Mouse (Mus musculus) lung, embryonic 15.5 days (tissue): ENCODE measurements around the gene Spic. TPM values are rescaled to one million over a fixed set of nuclear protein-coding genes. Genes with fewer than 3 reads are reported as not detected.

Source experiments
- ATAC-seq: fragments of 200-750 bp; cut with Nextera tagmentation; 2 replicates; pipeline ENCODE4 v1.8.0; 2017; ENCODE audit warnings: moderate number of reproducible peaks, borderline replicate concordance; ENCODE audit not compliant: low FRiP score, low TSS enrichment; ENCODE audit errors: extremely low read depth
- H3K27ac ChIP-seq: fragments of 300-500 bp; sonication (generic); 2 replicates; pipeline ENCODE4 v1.5.1; 2015; ENCODE audit warnings: moderate library complexity, mild to moderate bottlenecking, inconsistent platforms
- H3K27me3 ChIP-seq: fragments of 300-500 bp; sonication (generic); 2 replicates; pipeline ENCODE4 v1.6.1; 2015; ENCODE audit warnings: inconsistent platforms
- H3K36me3 ChIP-seq: fragments of 300-500 bp; sonication (generic); 2 replicates; pipeline ENCODE4 v1.6.1; 2015; ENCODE audit warnings: inconsistent platforms
- H3K4me1 ChIP-seq: fragments of 300-500 bp; sonication (generic); 2 replicates; pipeline ENCODE4 v1.6.1; 2015; ENCODE audit warnings: inconsistent platforms
- H3K4me2 ChIP-seq: fragments of 300-500 bp; sonication (generic); 2 replicates; pipeline ENCODE4 v1.6.1; 2015; ENCODE audit warnings: inconsistent platforms, mild to moderate bottlenecking, moderate library complexity
- H3K4me3 ChIP-seq: fragments of 300-500 bp; sonication (generic); 2 replicates; pipeline ENCODE4 v1.5.1; 2015; ENCODE audit warnings: mild to moderate bottlenecking, inconsistent platforms
- H3K9ac ChIP-seq: fragments of 300-500 bp; sonication (generic); 2 replicates; pipeline ENCODE4 v1.6.1; 2015; ENCODE audit warnings: inconsistent platforms
- H3K9me3 ChIP-seq: fragments of 300-500 bp; sonication (generic); 2 replicates; pipeline ENCODE4 v1.6.1; 2016; ENCODE audit warnings: inconsistent platforms
- WGBS: fragments of 180-500 bp; shearing (Covaris S2); methylation state at CpG from one replicate; pipeline ENCODE4 v1.1.7; 2015; 5-methylcytosine and 5-hydroxymethylcytosine counted together
- polyA plus RNA-seq: library from polyadenylated mRNA; unstranded; fragments of >200 nt; fragmentation: Nextera tagmentation; extraction: Ambion mirVana; gene quantifications from 2 replicates; pipeline ENCODE4 v1.2.1, GENCODE M21; 2015

The Spic gene
- 0.18 and 0.81 TPM in 2 replicates for polyA plus RNA-seq

DNA sequence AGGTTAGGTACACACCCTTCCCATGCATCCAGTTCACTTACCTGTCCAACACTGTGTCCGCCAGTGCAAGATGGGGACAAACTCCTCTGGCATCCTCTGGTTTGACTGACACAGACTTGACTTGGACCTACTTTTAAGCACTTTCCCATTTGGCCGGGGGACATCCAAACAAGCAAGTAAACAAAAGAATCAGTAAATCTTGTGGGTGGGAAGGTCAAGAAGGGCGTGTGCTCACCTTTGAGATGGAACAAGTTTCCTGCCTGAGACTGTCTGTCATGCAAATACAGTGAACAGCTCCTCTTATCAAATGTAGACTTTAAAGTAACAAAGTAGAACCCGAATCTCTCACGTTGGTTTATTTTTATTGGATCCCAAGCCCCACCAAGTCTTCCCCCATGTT is at the start of gene Spic:
TSS of gene Spic (minus strand) at position 91 of the 400 bp plus-strand sequence.
- no peak for ATAC-seq

DNA sequence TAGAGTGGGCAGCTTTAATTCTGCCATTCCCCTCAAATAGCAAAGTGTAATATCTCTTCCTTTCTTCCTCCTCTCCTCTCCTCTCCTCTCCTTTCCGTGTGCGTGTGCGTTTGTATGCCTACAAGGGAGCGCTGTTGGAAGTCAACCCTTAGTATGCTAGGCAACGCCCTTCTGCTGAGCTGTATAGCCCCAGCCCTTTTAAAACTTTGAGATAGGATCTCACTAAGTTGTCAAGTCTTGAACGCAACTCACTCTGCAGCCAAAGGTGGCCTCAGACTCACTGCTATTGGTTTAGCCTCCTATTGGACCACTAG is 47.5 kb upstream of the Spic start:
- Histone ChIP-seq H3K9ac (peak overlapping the region; percentile 98), H3K4me1 (peaks cover 15% of the 10 kb centered on the region), H3K36me3 (peaks cover 15% of the 10 kb centered on the region), H3K4me3 (peak overlapping the region; percentile 99), H3K4me2 (peak overlapping the region; percentile 78), H3K9me3 (no peaks in the 10 kb centered on the region), H3K27me3 (no peaks in the 10 kb centered on the region), H3K27ac (no peak overlapping the region)
- 8% methylated on average over 6 of the region's 6 CpGs for WGBS
- no peak for ATAC-seq

More for the DNA sequence above, at the start of gene Spic:
- no peaks in the 10 kb centered on the region for H3K27me3 ChIP-seq
- H3K9ac ChIP-seq: no peak within 1 kb of the TSS
- H3K27ac ChIP-seq: no peak within 1 kb of the TSS
- H3K9me3 ChIP-seq: no peaks in the 10 kb centered on the region
- no peaks in the 10 kb centered on the region for H3K4me1 ChIP-seq
- no peak within 1 kb of the TSS for H3K4me3 ChIP-seq
- no peak within 1 kb of the TSS for H3K4me2 ChIP-seq
- 56% methylated on average over 5 of the region's 5 CpGs for WGBS
- no peaks in the 10 kb centered on the region for H3K36me3 ChIP-seq

DNA sequence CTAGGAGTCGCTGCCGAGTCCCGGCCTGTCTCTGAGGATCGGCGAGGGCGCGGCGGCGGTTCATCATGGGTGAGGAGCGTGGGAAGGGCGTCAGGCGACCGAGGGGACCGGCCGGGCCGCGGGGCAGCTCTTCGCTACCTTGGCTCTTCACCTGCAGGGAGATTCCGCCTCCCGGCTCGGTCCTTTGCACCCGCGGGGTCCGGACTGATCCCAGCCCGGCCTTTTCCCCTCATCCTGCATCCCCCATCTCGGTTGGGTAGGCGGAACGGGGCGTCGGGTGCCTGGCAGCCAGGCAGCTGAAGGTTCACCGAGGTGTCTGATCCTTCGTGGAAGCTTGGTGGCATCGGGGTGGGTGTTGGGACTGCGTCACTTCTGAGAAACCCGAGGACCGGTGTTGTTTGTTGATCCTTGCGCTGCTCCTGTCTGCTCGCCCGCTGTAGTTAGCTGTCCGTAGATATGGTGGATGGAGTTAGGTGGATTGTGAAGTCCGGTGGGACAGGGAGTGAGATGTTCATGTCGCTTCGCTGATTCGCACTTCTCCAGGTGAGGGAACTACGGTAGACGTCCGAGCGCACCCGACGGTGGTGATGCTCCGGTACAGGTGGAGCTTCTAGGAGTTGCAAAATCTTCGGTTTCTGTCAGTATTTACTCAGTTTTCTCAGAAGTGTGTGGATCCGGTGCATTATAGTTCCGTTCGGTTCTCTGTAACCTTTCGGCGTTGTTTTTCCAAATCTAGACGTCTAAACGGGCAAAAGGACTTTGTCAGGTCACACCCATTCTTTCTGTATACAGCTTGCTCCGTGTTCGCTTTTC is 46.9 kb upstream of the Spic start:
- peak; percentile 36 for ATAC-seq
- WGBS: under 1% methylated on average over 61 of the region's 61 CpGs
- Histone ChIP-seq H3K27ac (peak overlapping the region; percentile 80), H3K27me3 (no peaks in the 10 kb centered on the region), H3K9ac (peak overlapping the region; percentile 98), H3K4me1 (peaks cover 15% of the 10 kb centered on the region), H3K36me3 (peaks cover 9% of the 10 kb centered on the region), H3K9me3 (no peaks in the 10 kb centered on the region), H3K4me3 (peak overlapping the region; percentile 99), H3K4me2 (peak overlapping the region; percentile 78)

DNA sequence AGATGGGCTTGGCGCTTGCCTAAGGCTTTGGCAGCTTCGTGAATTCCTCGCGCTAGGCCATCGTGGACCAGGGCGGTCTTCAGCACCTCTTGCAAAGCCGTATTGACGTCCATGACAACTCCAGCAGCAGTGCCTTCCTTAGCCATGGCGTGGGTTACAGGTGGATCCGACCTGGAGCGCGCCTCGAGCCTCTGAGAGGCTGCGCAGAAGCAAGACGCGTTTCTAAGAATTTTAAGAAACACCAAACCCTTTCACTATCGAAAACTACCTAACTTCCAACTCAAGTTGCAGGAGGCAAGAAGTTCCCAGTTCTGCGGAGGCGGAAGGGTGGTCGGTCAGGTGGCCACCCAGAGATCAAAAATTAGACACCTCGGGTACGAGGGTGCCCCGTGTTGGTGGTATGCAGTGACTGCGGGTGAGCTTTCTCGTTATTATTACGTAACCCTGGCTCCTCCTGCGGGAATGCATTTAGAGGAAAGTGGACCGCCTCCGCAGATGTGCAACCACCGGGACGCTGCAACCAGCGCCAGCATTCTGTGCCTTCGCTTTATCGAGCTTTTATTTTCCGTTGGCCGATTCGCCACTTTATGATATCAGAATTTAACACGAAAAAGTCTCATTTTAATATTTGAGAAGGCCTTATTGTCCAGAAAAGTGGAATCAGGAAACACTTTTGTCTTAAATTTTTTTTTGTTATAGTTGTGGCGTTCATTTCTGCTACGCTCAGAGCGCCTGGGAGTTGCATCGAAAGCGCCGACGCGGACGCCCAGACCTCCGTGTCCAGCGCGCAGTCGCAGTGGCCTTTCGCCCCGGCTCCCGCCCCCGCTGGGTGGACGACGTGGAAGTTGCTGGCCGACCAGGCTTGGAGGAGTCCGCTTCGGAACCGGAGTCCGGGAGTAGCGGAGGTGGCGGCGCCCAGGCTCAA is 46.0 kb upstream of the Spic start, which contains the start of gene Arl1:
TSS of gene Arl1 (plus strand) at position 288 of the 925 bp plus-strand sequence.
- H3K9ac ChIP-seq: peak within 1 kb of the TSS; percentile 98
- H3K9me3 ChIP-seq: no peaks in the 10 kb centered on the region
- WGBS: under 1% methylated on average over 65 of the region's 65 CpGs
- peaks cover 15% of the 10 kb centered on the region for H3K4me1 ChIP-seq
- H3K27ac ChIP-seq: peak within 1 kb of the TSS; percentile 80
- peak within 1 kb of the TSS; percentile 78 for H3K4me2 ChIP-seq
- peak; percentile 96 for ATAC-seq
- 0 out of 2 replicates have a peak, but pooled peaks cover 3% of the 10 kb centered on the region for H3K36me3 ChIP-seq
- H3K27me3 ChIP-seq: no peaks in the 10 kb centered on the region
- H3K4me3 ChIP-seq: peak within 1 kb of the TSS; percentile 99

DNA sequence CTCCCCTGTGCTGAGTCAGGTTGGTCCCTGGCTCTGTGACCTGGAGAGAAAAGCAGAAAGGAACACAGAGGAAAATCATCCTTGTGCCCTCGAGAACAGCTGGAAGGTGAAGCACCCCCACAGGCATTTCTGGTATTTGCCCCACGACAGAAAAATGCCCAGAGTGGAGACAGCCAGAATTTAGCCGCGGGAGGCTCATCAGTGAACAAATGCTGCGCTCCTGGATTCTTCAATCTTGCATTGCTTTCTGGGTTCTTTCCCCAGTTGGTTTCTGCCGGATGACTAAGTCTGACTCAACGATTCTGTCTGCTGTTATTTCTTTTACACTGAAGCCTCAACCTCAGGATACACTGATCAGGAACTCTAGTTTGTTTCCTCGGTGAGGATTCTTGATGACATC is 43.4 kb upstream of the Spic start:
- ATAC-seq: no peak
- H3K9me3 ChIP-seq: no peaks in the 10 kb centered on the region
- H3K9ac ChIP-seq: no peak overlapping the region
- H3K27me3 ChIP-seq: no peaks in the 10 kb centered on the region
- H3K27ac ChIP-seq: no peak overlapping the region
- peaks cover 13% of the 10 kb centered on the region for H3K4me1 ChIP-seq
- H3K36me3 ChIP-seq: no peaks in the 10 kb centered on the region
- WGBS: 69% methylated on average over 8 of the region's 8 CpGs
- no peak overlapping the region for H3K4me2 ChIP-seq
- no peak overlapping the region for H3K4me3 ChIP-seq

DNA sequence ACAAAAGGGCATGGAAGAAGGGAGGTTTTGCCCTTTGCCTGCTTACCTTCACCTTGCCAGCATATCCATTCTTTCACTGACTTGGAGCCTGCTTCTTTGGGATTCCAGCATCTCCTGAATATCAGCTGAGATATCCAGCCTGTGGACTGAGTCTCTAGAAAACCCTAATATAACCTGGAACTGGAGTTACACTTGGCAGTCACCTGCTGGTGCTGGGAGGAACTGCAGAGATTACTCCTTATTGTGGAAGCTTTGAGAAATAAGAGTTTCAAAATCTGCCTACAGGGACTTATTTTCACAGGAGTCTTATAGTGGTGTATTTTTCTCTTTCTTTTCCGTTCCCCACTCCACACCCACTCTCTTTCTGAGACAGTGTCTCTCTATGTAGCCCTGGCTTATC is 42.3 kb upstream of the Spic start:
- H3K4me2 ChIP-seq: no peak overlapping the region
- no peaks in the 10 kb centered on the region for H3K27me3 ChIP-seq
- H3K9ac ChIP-seq: no peak overlapping the region
- H3K36me3 ChIP-seq: no peaks in the 10 kb centered on the region
- 44% methylated on average over 1 of the region's 1 CpGs for WGBS
- H3K9me3 ChIP-seq: no peaks in the 10 kb centered on the region
- ATAC-seq: no peak
- H3K4me1 ChIP-seq: peaks cover 5% of the 10 kb centered on the region
- H3K4me3 ChIP-seq: no peak overlapping the region
- no peak overlapping the region for H3K27ac ChIP-seq

DNA sequence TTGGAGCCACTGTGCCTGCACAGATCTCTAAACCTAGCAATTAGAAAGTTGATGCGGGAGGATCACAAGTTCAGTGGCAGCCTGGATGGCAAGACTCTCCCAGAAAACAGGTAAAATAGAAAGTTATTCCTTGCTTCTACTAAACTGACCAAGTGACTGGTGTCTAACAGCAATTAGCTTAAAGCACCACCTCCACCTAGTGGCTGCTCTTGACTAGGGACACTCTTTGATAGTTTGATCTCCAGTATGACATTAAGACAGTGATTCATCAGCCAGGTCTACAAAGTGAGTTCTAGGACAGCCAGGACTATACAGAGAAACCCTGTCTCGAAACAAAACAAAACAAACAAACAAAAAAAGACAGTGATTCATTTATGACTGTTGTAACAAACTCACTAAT is 40.5 kb upstream of the Spic start:
- no peaks in the 10 kb centered on the region for H3K36me3 ChIP-seq
- H3K9ac ChIP-seq: no peak overlapping the region
- H3K27ac ChIP-seq: no peak overlapping the region
- no peak overlapping the region for H3K4me2 ChIP-seq
- no peaks in the 10 kb centered on the region for H3K9me3 ChIP-seq
- peaks cover 3% of the 10 kb centered on the region for H3K4me1 ChIP-seq
- H3K27me3 ChIP-seq: no peaks in the 10 kb centered on the region
- H3K4me3 ChIP-seq: no peak overlapping the region
- ATAC-seq: no peak
- 44% methylated on average over 2 of the region's 2 CpGs for WGBS

DNA sequence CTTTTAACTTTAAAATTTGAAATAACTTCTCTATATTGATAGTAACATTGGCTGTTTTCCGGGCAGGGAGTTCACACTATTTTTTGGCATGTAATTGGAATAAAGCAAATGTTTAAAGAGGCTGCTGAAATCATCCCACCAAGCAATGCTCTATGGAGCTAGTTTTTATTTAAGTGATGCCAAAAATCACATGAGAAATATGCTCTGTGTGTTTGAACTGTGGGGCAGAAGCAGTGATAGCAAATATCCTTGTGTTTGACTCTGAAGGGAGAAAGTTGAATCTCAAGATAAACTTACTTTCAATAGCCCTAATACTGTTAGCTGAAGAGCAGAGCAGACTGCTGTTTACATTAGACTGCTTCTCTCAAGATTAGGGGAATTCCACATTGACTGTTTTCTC is 34.8 kb upstream of the Spic start:
- Histone ChIP-seq H3K9me3 (no peaks in the 10 kb centered on the region), H3K4me3 (no peak overlapping the region), H3K4me2 (no peak overlapping the region), H3K4me1 (0 out of 2 replicates have a peak, but pooled peaks cover 3% of the 10 kb centered on the region), H3K9ac (no peak overlapping the region), H3K27ac (no peak overlapping the region), H3K27me3 (no peaks in the 10 kb centered on the region), H3K36me3 (no peaks in the 10 kb centered on the region)
- WGBS: 15% methylated on average over 1 of the region's 1 CpGs
- no peak for ATAC-seq

DNA sequence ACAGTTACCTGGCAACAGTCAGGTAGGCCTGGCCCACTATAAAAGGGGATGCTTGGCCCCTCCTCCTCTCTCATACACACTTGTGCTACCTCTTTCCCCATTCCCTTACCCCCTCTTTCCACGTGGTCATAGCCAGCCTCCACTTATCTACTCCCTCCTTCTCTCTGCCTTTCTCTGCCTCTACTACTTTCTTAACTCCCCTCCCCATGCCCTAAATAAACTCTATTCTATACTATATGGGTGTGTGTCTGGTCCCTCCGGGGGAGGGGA is 32.9 kb upstream of the Spic start:
- Histone ChIP-seq H3K4me2 (no peak overlapping the region), H3K27me3 (no peaks in the 10 kb centered on the region), H3K36me3 (no peaks in the 10 kb centered on the region), H3K9me3 (no peaks in the 10 kb centered on the region), H3K27ac (no peak overlapping the region), H3K9ac (no peak overlapping the region), H3K4me3 (no peak overlapping the region), H3K4me1 (0 out of 2 replicates have a peak, but pooled peaks cover 3% of the 10 kb centered on the region)
- 43% methylated on average over 2 of the region's 2 CpGs for WGBS
- ATAC-seq: 0 out of 2 replicates have a peak, but pooled peaks have one; percentile 50

DNA sequence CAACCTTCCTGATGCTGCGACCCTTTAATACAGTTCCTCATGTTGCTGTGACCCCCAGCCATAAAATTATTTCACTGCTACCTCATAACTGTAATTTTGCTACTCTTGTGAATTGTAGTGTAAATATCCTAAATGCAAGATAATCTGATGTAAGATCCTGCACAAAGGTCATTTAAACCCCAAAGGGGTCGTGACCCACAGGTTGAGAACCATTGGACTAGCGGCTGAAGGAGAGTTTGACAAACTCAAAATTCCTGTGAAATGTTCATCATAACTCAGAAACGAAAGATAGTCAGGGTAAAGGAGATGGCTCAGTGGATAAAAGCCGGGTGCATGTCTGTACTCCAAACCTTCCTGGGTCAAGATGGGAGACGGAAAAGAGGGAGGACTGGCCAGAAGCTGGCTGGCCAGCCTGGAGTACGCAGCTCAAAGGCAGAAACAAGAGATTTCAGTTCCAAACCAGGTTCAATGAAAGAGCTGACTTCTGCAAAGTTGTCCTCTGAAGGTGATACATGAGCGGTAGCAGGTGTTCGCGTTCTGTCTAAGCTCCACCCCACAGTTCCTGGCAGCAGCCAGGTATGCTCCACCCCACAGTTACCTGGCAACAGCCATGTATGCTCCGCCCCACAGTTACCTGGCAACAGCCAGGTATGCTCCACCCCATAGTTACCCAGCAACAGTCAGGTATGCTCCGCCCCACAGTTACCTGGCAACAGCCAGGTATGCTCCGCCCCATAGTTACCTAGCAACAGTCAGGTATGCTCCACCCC is 32.4 kb upstream of the Spic start:
- H3K27me3 ChIP-seq: no peaks in the 10 kb centered on the region
- WGBS: 49% methylated on average over 13 of the region's 13 CpGs
- 0 out of 2 replicates have a peak, but pooled peaks cover 3% of the 10 kb centered on the region for H3K4me1 ChIP-seq
- no peak overlapping the region for H3K9ac ChIP-seq
- H3K4me3 ChIP-seq: no peak overlapping the region
- peak; percentile 35; the same call in 1 of the 2 replicates for ATAC-seq
- peak overlapping the region; percentile 16; the same call in 1 of the 2 replicates for H3K4me2 ChIP-seq
- no peaks in the 10 kb centered on the region for H3K36me3 ChIP-seq
- H3K27ac ChIP-seq: no peak overlapping the region
- H3K9me3 ChIP-seq: no peaks in the 10 kb centered on the region

DNA sequence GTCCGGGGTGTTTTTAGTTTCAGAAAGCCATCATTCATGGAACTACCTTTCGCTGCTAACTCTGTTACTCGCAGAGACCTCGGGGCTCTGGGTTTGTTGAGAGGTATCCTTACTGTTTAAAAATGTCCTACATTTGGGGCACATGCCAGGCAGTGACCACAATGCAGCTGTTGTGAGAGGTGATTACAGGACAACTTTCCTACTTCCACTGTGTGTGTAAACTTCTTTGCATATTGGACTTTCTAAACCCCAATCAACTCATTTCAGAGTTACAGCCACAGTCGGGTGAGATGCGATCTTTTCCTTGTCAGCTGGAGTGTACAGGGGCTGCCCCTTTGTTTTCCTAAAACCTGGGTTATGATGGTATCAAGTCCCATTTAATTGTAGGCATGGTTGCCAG is 30.8 kb upstream of the Spic start:
- 85% methylated on average over 6 of the region's 6 CpGs for WGBS

More for the DNA sequence above, 30.8 kb upstream of the Spic start:
- no peak overlapping the region for H3K27ac ChIP-seq
- 0 out of 2 replicates have a peak, but pooled peaks cover 3% of the 10 kb centered on the region for H3K4me1 ChIP-seq
- no peak for ATAC-seq
- no peaks in the 10 kb centered on the region for H3K27me3 ChIP-seq
- no peak overlapping the region for H3K9ac ChIP-seq
- no peaks in the 10 kb centered on the region for H3K36me3 ChIP-seq
- no peaks in the 10 kb centered on the region for H3K9me3 ChIP-seq
- H3K4me2 ChIP-seq: no peak overlapping the region
- no peak overlapping the region for H3K4me3 ChIP-seq
